Mouse (Mus musculus): ENCODE measurements around the gene Acads.
"Not testable (repeated sequence)": the region's sequence is repeated elsewhere in the genome, so short reads cannot be mapped to it uniquely, and the experiment has no call there.

GRCm38 (mm10) chr5:115164446-115164845 is 45.3 kb upstream of the Acads start:
- TF ChIP-seq CTCF, EP300 (IDR thresholded peaks at IDR 0.05): not testable (repeated sequence)

All from lung, postnatal 0 days (tissue).